Mouse (Mus musculus) T-helper 17 cell (primary cell): ENCODE data around the gene Scn10a.

Experiments used
- in situ Hi-C, 2 experiments: fragments of 300-600 bp; cut with MboI, MseI; formaldehyde crosslinking; loops; 1 replicate in 1 of 2; 2 replicates in 1 of 2; pipeline ENCODE4 v1.15.1; 2025; ENCODE audit warnings: high pct_unique_total_duplicates in 2 of 2

Scn10a gene

GRCm38 (mm10) chr9:119719222-119719621, at the start of gene Scn10a:
Gene Scn10a (minus strand): TSS chr9:119719322.
- in situ Hi-C loops = no loop called here

- in situ Hi-C loops = no loop called here
These were observed 49.5 kb upstream of the Scn10a start for GRCm38 (mm10) chr9:119768585-119768984.

GRCm38 (mm10) chr9:119760226-119760625, 41.1 kb upstream of the Scn10a start:
- in situ Hi-C loops = no loop called here

- in situ Hi-C loops = no loop called here
These were observed 40.3 kb upstream of the Scn10a start for GRCm38 (mm10) chr9:119759457-119759856.

GRCm38 (mm10) chr9:119751507-119751906, 32.4 kb upstream of the Scn10a start:
- in situ Hi-C loops = loop anchor here (5.0 kb wide), 3 partner anchors 64 to 99 kb away; no protein-coding TSS in a partner anchor

- in situ Hi-C loops = no loop called here
These were observed 30.0 kb upstream of the Scn10a start for GRCm38 (mm10) chr9:119749112-119749511.

- in situ Hi-C loops = no loop called here
These were observed 24.8 kb upstream of the Scn10a start for GRCm38 (mm10) chr9:119743900-119744299.

- in situ Hi-C loops = no loop called here
These were observed 24.2 kb upstream of the Scn10a start for GRCm38 (mm10) chr9:119743312-119743711.

GRCm38 (mm10) chr9:119741101-119741786, 22.1 kb upstream of the Scn10a start:
- in situ Hi-C loops = no loop called here

- in situ Hi-C loops = no loop called here
These were observed 9.4 kb upstream of the Scn10a start for GRCm38 (mm10) chr9:119728412-119729097.

GRCm38 (mm10) chr9:119726990-119727389, 7.9 kb upstream of the Scn10a start:
- in situ Hi-C loops = no loop called here

GRCm38 (mm10) chr9:119725293-119725862, 6.3 kb upstream of the Scn10a start:
- in situ Hi-C loops = no loop called here

- in situ Hi-C loops = no loop called here
These were observed 12.4 kb downstream of the Scn10a start for GRCm38 (mm10) chr9:119706700-119707099.

GRCm38 (mm10) chr9:119691505-119691904, 27.6 kb downstream of the Scn10a start:
- in situ Hi-C loops = no loop called here

- in situ Hi-C loops = no loop called here
These were observed 28.1 kb downstream of the Scn10a start for GRCm38 (mm10) chr9:119691001-119691400.

GRCm38 (mm10) chr9:119687893-119688292, 31.2 kb downstream of the Scn10a start:
- in situ Hi-C loops = loop anchor here in 1 of 2 experiments (5.0 kb wide), 1 partner anchor 64 kb away; no protein-coding TSS in a partner anchor

- in situ Hi-C loops = loop anchor here in 1 of 2 experiments (5.0 kb wide), 1 partner anchor 66 kb away; no protein-coding TSS in a partner anchor
These were observed 32.9 kb downstream of the Scn10a start for GRCm38 (mm10) chr9:119686187-119686586.

- in situ Hi-C loops = no loop called here
These were observed 38.2 kb downstream of the Scn10a start for GRCm38 (mm10) chr9:119680896-119681295.

GRCm38 (mm10) chr9:119664109-119664508, 55.0 kb downstream of the Scn10a start:
- in situ Hi-C loops = no loop called here

GRCm38 (mm10) chr9:119656111-119656510, 63.0 kb downstream of the Scn10a start:
- in situ Hi-C loops = loop anchor here in 1 of 2 experiments (5.0 kb wide), 1 partner anchor 96 kb away; no protein-coding TSS in a partner anchor

GRCm38 (mm10) chr9:119653758-119654157, 65.4 kb downstream of the Scn10a start:
- in situ Hi-C loops = loop anchor here in 1 of 2 experiments (5.0 kb wide), 2 partner anchors 99 to 234 kb away; no protein-coding TSS in a partner anchor

- in situ Hi-C loops = no loop called here
These were observed 72.1 kb downstream of the Scn10a start for GRCm38 (mm10) chr9:119646942-119647547.
